Mouse (Mus musculus) small intestine, adult 2 months (tissue): ENCODE results near the gene Creg1.

Source experiments
- CTCF ChIP-seq: fragments of 200-500 bp; IDR thresholded peaks from 2 replicates; pipeline ENCODE4 v1.5.1; 2012; ENCODE audit warnings: low read depth, mild to moderate bottlenecking, control low read depth, inconsistent platforms, low read length, moderate library complexity, mixed read lengths; ENCODE audit not compliant: insufficient replicate concordance, insufficient read length; ENCODE audit errors: extremely low read depth
- POLR2A ChIP-seq: fragments of 200-500 bp; IDR thresholded peaks from 2 replicates; pipeline ENCODE4 v1.6.1; 2012; ENCODE audit warnings: low read depth, mild to moderate bottlenecking, control low read depth, inconsistent platforms, low read length, moderate library complexity

DNA sequence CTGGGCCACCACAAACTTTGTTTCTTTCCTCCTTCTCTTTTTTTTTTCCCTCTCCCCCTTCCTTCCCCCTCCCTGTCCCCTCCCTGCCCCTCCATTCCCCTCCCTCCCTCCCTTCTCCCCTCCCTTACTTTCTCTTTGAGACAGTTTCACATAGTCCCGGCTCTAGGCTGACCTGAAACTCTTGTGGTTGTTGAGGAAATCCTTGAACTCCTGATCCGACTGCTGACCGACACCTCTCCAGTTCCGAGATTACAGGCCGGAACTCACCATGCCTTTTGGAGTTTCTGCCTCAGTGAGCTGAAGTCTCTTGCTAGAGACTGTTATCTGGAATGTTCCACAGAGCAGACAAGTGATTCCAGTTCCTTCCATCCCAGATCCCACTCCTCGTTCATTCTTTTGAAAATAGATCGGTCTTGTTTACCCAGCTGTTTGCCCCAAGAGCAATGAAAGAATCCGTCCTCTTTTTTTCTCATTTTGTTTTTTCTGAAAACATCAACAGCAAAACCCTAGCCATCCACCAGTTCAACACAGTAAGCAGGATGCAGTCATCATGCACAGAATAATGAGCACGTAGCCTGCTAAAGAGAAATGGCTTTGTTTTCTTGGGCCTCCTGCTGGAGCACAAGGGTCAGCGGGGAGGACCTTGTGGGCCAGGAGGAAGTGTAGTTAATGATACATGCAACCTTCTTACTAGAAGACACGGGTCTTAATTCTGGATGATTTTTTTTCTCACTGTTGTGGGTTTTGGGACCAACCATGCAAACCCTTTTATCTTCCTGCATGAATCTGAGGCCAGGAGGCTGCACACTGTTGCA, 39.1 kb upstream of the Creg1 start:
- TF ChIP-seq CTCF (no peak), POLR2A (no peak)
